Mouse (Mus musculus) MEL (cell line): ENCODE data around the gene Yipf3. TPM values are rescaled to one million over a fixed set of nuclear protein-coding genes. Genes with fewer than 3 reads are reported as not detected.
A peak's percentile ranks its signal among the peaks of the same experiment; 100 is the strongest.

ENCODE experiments used
- DNase-seq: peaks from one replicate; pipeline ENCODE4 v3.0.0; 2011; ENCODE audit warnings: low read depth, low spot score
- H3K27ac ChIP-seq: 2 replicates; pipeline ENCODE4 v1.5.1; 2012; ENCODE audit warnings: low read depth, mild to moderate bottlenecking, control low read depth, low read length, moderate library complexity; ENCODE audit not compliant: control insufficient read depth
- H3K27me3 ChIP-seq, 2 experiments: fragments of 150-350 bp in 1 of 2; sonication (generic) in 1 of 2; 2 replicates each; pipeline ENCODE4 v1.6.1; 2012; ENCODE audit warnings: low read length in 2 of 2, mild to moderate bottlenecking in 2 of 2, improper control_type of control experiment in 1 of 2, moderate library complexity in 1 of 2; ENCODE audit not compliant: insufficient read depth in 2 of 2, control insufficient read depth in 1 of 2
- H3K36me3 ChIP-seq, 2 experiments: 2 replicates each; pipeline ENCODE4 v1.6.1; 2012 to 2014; ENCODE audit warnings: low read length in 2 of 2, improper control_type of control experiment in 1 of 2, inconsistent platforms in 1 of 2, mild to moderate bottlenecking in 1 of 2; ENCODE audit not compliant: insufficient read depth in 2 of 2, control insufficient read depth in 1 of 2
- H3K4me1 ChIP-seq, 2 experiments: fragments of 150-350 bp in 1 of 2; sonication (generic) in 1 of 2; 2 replicates each; pipeline ENCODE4 v1.6.1; 2012; ENCODE audit warnings: low read length in 2 of 2, improper control_type of control experiment in 1 of 2, mild to moderate bottlenecking in 1 of 2; ENCODE audit not compliant: insufficient read depth in 2 of 2, control insufficient read depth in 1 of 2
- H3K4me3 ChIP-seq, 2 experiments: fragments of 150-350 bp in 1 of 2; sonication (generic) in 1 of 2; 2 replicates each; pipeline ENCODE4 v1.5.1; 2012; ENCODE audit warnings: low read depth in 2 of 2, low read length in 2 of 2, mild to moderate bottlenecking in 2 of 2, moderate library complexity in 2 of 2, control low read depth in 1 of 2, improper control_type of control experiment in 1 of 2; ENCODE audit not compliant: control insufficient read depth in 1 of 2, insufficient read depth in 1 of 2
- H3K79me2 ChIP-seq: 2 replicates; pipeline ENCODE4 v1.6.1; 2012; ENCODE audit warnings: mild to moderate bottlenecking, low read length, moderate library complexity; ENCODE audit not compliant: control insufficient read depth, poor library complexity, insufficient read depth
- H3K9ac ChIP-seq: 2 replicates; pipeline ENCODE4 v1.6.1; 2012; ENCODE audit warnings: low read depth, mild to moderate bottlenecking, control low read depth, low read length, moderate library complexity; ENCODE audit not compliant: control insufficient read depth, poor library complexity, severe bottlenecking
- H3K9me3 ChIP-seq: fragments of 150-350 bp; sonication (generic); replicated peaks from 2 replicates; pipeline ENCODE4 v1.6.1; 2012; ENCODE audit warnings: mild to moderate bottlenecking, low read length, improper control_type of control experiment, moderate library complexity; ENCODE audit not compliant: insufficient read depth
- EP300 ChIP-seq, 2 experiments: IDR thresholded peaks; 2 replicates each; pipeline ENCODE4 v1.6.1; 2011; ENCODE audit warnings: improper control_type of control experiment in 2 of 2, low read length in 2 of 2, low read depth in 1 of 2, mild to moderate bottlenecking in 1 of 2
- GABPA ChIP-seq: IDR thresholded peaks from 2 replicates; pipeline ENCODE4 v1.6.1; 2012; ENCODE audit warnings: low read depth, mild to moderate bottlenecking, inconsistent platforms, low read length, improper control_type of control experiment, moderate library complexity
- MXI1 ChIP-seq: IDR thresholded peaks from 2 replicates; pipeline ENCODE4 v1.6.1; 2011; ENCODE audit warnings: mild to moderate bottlenecking, low read depth, low read length, improper control_type of control experiment
- MYB ChIP-seq: IDR thresholded peaks from 2 replicates; pipeline ENCODE4 v1.6.1; 2011; ENCODE audit warnings: mild to moderate bottlenecking, low read depth, low read length, improper control_type of control experiment
- MYC ChIP-seq: IDR thresholded peaks from 2 replicates; pipeline ENCODE4 v1.6.1; 2011; ENCODE audit warnings: low read depth, mild to moderate bottlenecking, low read length, improper control_type of control experiment, moderate library complexity
- NRF1 ChIP-seq: IDR thresholded peaks from 2 replicates; pipeline ENCODE4 v1.6.1; 2014; ENCODE audit warnings: low read depth, mild to moderate bottlenecking, inconsistent platforms, low read length, improper control_type of control experiment, moderate library complexity; ENCODE audit not compliant: poor library complexity, insufficient read depth, severe bottlenecking
- POLR2A ChIP-seq, 2 experiments: IDR thresholded peaks; 2 replicates each; pipeline ENCODE4 v1.6.1; 2011 to 2012; ENCODE audit warnings: low read length in 2 of 2, mild to moderate bottlenecking in 2 of 2, control low read depth in 1 of 2, improper control_type of control experiment in 1 of 2, low read depth in 1 of 2, moderate library complexity in 1 of 2; ENCODE audit not compliant: control insufficient read depth in 1 of 2, insufficient read depth in 1 of 2, poor library complexity in 1 of 2
- POLR2AphosphoS5 ChIP-seq: IDR thresholded peaks from 2 replicates; pipeline ENCODE4 v1.6.1; 2012; ENCODE audit warnings: low read depth, borderline replicate concordance, mild to moderate bottlenecking, inconsistent platforms, low read length, moderate library complexity, mixed read lengths
- SIN3A ChIP-seq: IDR thresholded peaks from 2 replicates; pipeline ENCODE4 v1.6.1; 2012; ENCODE audit warnings: low read length, improper control_type of control experiment, inconsistent platforms
- polyA plus RNA-seq, 2 experiments: library from polyadenylated mRNA; stranded (reverse) in 1 of 2; unstranded in 1 of 2; fragments of >175 nt in 1 of 2; fragments of >200 nt in 1 of 2; gene quantifications; 2 replicates each; pipeline versions ENCODE4 v1.2.1 to v1.2.4; 2012; ENCODE audit warnings: low replicate concordance in 2 of 2, low read depth in 1 of 2; ENCODE audit not compliant: insufficient read length in 2 of 2, insufficient read depth in 1 of 2, missing spikeins in 1 of 2
- total RNA-seq: library from RNA; depleted of rRNA; stranded (reverse); fragments of 300-350 nt; gene quantifications from 2 replicates; pipeline ENCODE4 v1.2.3, GENCODE M21; 2012

Yipf3 gene
- total and polyA plus RNA-seq, 3 experiments, result 18.9 to 86.5 TPM; not detected in 1

DNA sequence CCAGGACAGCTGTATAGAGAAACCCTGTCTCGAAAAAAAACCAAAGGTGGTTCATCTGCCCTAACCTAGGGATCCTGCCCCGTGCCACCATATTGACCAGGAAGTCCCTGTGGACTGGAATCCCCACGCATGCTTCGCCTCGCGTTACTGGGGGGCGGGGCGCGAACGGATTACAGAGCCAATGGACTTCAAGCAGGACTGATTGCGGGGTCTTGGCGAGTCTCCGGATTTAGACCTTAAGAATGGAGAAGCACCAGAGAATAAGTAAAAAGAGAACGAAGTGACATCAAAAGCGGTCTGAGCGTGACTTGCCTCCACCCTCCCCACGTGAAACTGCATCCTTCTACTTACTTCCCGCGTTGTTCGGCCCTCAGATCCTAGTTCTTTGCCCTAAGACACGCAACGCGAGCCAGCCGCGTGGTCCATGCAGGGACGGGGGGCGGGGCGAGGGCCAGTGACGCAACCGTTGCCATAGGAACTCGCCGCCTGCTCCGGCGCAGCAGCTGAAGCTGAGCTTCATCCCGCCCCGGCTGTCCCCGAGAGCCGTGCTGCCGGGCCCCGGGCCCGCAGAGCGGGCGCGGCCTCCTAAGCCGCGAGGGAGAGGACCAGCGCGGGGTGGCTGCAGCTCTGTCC, 5.7 kb downstream of the Yipf3 start, which contains the start of gene Lrrc73 (continued):
- TF ChIP-seq POLR2AphosphoS5 (no peak), MXI1 (peak; percentile 98)
- TF ChIP-seq, all 39 proteins: peak for 8

DNA sequence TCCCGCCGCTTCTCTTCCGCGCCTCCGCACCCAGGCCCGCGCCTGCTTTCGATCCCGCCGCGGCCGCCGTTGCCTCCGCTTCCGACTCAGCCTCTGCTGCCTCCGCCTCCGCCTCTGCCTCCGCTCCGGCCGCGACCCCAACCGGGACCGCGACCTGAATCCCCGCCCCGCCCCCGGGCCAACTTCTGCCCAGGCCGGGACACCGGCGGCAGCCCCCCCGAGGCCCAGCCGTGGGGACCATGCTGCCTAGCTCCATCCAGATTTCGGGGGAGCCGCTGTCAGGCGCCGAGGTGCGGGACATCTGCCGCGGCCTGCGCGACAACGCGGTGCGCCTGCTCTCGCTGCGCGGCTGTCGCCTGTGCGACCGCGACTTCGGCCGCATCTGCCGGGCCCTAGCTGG, 6.2 kb downstream of the Yipf3 start:
- Histone ChIP-seq H3K36me3 (peaks cover 0 to 2% of the 10 kb centered on the region in 2 experiments; a peak in 2 of 4 replicates), H3K79me2 (peaks cover 1% of the 10 kb centered on the region), H3K4me1 (peaks cover 0 to 10% of the 10 kb centered on the region in 2 experiments; a peak in 2 of 4 replicates)
- DNase-seq, result peak; percentile 39
- 0 out of 4 replicates have a peak, but pooled peaks of 1 of the 2 experiments have one; percentile 7 for TF ChIP-seq POLR2A (IDR thresholded peaks at IDR 0.05; ENCODE audit: control insufficient read depth in 1 of 2, insufficient read depth in 1 of 2, low read depth in 1 of 2, low read length in 2 of 2, poor library complexity in 1 of 2)
- no peak for TF ChIP-seq MXI1
- 0 out of 2 replicates have a peak, but pooled peaks have one; percentile 19 for TF ChIP-seq NRF1
- TF ChIP-seq, all 39 proteins: peak for 2
- no peak overlapping the region for H3K27ac ChIP-seq
- H3K4me3 ChIP-seq, result peak overlapping the region; percentile 40 to 66
- peak overlapping the region; percentile 62 for H3K9ac ChIP-seq
- no peaks in the 10 kb centered on the region for H3K27me3 ChIP-seq
- H3K9me3 ChIP-seq, result no peaks in the 10 kb centered on the region

DNA sequence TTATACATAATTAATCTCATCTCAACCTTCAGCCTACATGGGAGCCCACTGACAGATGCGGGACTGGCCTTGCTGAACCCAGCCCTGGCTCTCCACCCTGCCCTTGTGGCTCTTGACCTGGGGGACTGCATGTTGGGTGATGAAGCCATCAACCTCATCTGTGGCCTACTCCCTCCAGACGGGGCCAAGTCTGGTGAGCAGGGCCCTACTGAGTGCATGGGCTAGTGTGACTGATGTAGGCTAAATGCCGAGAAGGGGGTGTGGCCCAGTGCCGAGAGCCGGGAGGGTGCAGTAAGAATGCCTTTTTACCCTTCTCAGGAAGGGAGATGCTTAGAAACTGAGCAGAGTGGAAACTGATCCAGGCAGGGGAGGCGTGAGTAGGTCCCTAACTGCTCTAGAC, 7.3 kb downstream of the Yipf3 start:
- no peaks in the 10 kb centered on the region for H3K79me2 ChIP-seq
- no peaks in the 10 kb centered on the region for H3K27me3 ChIP-seq
- no peak overlapping the region for H3K27ac ChIP-seq
- H3K4me1 ChIP-seq, result peaks cover 0 to 6% of the 10 kb centered on the region in 2 experiments; a peak in 1 of 4 replicates
- no peak for TF ChIP-seq MYB
- TF ChIP-seq GABPA, result no peak
- TF ChIP-seq SIN3A, result no peak
- H3K9ac ChIP-seq, result no peak overlapping the region
- no peaks in the 10 kb centered on the region for H3K9me3 ChIP-seq
- no peak overlapping the region for H3K4me3 ChIP-seq
- H3K36me3 ChIP-seq, result no peaks in the 10 kb centered on the region
- no peak for DNase-seq

DNA sequence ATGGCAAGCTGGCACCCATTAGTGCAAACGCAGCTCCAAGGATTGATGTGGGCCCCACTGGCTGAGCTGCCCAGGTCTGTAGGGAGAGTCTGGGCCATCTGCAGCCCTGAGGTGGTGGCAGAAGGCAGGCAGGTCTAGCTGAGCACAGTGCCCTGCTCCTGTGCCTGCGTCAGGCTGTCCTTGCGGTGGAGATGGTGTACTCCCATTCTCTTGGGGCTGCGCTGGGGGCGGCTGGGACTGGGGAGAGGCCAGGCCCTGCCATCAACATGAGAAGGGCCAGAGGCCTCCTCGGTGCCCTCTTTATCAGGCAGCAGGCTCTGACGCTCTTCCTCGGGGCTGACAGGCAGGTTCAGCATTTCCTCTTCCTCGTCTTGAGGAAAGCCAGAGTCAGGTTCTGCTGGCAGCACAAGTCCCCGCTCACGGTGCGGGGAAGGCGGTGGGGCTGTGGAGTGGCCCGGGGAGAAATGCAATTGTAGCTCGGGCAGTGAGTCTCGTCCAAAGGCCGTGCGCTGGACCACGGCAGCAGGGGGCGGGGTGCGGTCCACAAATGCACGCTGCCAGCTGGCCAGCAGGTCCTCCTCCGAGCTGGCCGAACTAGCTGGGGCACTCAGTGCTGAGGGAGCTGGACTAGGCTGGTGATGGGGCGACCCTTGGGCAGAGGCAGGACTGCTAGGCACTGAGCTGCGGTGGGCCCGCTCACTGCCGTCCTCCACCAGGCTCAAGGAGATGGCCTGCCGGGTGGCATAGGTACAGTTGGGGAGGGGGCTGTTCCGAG, 10.6 kb downstream of the Yipf3 start:
- TF ChIP-seq EP300 (IDR thresholded peaks at IDR 0.05; ENCODE audit: low read depth in 1 of 2, low read length in 2 of 2) (no peak), MXI1 (no peak), MYC (no peak)
- Histone ChIP-seq H3K4me1 (peaks cover 0 to 4% of the 10 kb centered on the region in 2 experiments; a peak in 1 of 4 replicates), H3K36me3 (no peaks in the 10 kb centered on the region; a peak in 2 of 4 replicates), H3K27me3 (no peaks in the 10 kb centered on the region), H3K79me2 (no peaks in the 10 kb centered on the region), H3K9me3 (no peaks in the 10 kb centered on the region), H3K27ac (no peak overlapping the region), H3K9ac (no peak overlapping the region), H3K4me3 (no peak overlapping the region)
- no peak for DNase-seq
